Mouse (Mus musculus) monocyte, adult 2 months (primary cell): Measurements from ENCODE around the gene Fam192a.
A peak's percentile ranks its signal among the peaks of the same experiment; 100 is the strongest.

ENCODE experiments used
- DNase-seq, 2 experiments: peaks; one replicate each; pipeline ENCODE4 v3.0.0; 2022; ENCODE audit warnings: low spot score in 2 of 2, low read depth in 1 of 2

The Fam192a gene

DNA sequence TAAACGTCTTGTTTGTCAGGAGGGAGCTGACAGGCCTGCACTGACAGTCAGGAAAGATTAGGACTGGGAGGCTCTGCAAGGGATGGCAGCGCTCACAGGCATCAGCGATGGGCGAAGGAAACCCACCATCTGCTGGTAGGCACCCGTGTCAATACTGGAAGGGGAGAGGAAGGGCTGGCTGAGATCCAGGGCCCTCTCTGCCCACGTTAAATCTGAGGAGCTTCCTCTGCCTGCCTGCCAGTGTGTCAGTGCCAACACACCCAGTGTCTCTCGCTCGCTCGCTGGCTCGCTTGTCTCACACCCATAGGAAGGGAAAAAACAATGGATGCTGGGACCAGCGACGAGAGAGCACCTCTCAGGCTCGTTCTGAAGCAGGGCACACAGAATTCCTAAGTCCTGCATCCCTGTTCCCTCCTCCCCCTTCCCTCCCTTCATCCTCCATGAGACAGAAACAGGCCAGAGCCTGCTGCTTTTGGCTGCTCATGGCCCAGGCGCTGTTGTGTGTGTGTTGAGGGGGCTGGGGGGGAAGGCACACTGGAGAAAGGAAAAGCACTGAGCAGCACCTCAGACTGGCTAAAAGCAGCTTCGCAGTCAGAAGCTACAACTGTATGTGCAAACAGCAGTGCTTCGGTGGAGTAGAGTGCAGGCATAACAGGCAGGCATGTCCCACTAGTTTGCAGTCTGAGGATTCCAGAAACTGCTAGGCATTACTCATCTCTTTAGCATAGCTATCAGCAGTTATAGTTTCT is 27.5 kb downstream of the Fam192a start:
- DNase-seq: no peak

DNA sequence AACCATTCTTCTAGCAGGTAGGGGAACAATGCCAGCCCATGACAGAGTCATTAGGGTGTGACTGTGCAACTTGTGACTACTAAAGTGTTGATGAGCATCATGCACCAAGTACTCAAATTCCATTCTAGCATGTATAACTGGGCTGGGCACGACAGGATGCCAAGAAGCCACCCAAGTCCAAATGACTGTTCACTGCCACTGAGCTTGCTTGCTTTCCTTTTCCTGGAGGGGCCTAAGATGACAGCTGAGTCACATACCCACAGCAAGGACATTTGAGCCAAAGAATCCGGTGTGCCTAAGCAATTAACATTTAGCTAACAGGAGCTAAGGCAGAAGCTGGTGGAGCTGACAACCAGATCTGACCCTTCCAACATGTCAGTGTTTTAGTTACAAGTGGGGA is 29.9 kb downstream of the Fam192a start:
- no peak for DNase-seq

DNA sequence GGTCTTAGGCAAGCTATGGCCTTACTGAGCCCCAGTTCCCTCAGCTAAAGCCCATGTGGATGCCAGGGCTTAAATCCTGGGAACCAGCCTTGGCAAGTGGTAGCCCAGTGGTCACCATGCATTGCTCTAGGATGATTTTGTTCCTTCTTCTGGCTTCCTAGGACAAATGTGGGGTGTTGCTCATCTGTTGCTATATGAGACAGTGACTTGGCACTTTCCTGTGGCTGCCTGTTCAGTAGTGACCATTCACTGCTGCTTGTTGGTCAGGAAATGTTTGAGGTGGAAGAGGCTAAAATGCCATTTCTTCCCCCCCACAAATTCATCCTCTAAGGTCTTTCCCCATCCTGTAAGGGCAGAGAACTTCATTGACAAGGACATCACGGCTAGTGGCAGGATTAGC is 32.4 kb downstream of the Fam192a start:
- no peak for DNase-seq

DNA sequence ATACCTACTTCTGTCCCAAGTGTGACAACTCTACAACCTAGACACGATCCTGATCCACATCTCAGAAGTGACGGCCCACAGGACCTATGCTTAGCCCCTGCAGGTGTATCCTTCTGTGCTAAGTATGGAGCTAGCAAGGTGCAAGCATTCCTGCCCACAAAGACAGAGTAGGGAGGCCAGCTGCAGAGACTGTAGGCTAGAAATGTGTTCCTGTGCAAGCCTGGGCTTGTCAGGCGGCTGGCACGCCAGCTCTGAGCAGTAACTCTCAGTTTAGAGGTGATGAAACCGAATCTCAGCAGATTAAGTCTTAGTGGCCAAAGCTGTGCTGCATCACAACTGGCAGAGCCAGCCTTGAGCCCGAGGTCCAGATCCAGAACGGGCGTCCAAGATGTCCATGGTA is 33.7 kb downstream of the Fam192a start:
- DNase-seq: no peak

DNA sequence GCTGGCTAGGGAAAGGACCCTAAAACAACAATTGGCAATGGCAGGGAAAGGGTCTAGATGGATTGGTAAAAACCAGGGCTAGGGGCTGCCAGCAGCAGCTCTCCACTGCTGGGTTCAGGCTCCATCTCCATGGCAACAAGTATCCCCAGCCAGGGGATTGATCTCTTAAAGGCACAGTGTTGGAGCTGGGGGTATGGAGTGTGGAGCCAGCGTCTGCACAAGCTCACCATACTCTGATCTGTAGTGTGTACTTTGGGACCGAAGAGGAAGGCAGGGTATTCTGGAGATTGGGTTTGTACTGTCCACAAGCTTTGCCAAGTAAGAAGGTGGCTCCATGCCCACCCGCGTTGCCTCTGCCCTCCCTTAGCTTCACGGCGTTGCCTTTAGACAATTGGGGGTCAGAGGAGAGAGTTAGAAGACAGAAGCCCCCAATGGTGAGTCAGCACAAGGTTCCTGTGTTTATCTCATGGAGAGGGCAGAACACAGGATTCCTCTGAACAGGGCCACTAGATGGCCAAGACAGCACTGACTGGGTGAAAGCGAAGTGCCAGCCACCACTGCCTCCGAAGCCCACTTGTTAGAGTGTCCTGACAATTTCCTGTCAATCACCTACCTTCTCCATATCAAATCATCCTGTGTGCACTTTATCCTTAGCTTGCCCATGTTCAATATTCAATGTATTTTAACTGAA is 34.5 kb downstream of the Fam192a start:
- no peak for DNase-seq

DNA sequence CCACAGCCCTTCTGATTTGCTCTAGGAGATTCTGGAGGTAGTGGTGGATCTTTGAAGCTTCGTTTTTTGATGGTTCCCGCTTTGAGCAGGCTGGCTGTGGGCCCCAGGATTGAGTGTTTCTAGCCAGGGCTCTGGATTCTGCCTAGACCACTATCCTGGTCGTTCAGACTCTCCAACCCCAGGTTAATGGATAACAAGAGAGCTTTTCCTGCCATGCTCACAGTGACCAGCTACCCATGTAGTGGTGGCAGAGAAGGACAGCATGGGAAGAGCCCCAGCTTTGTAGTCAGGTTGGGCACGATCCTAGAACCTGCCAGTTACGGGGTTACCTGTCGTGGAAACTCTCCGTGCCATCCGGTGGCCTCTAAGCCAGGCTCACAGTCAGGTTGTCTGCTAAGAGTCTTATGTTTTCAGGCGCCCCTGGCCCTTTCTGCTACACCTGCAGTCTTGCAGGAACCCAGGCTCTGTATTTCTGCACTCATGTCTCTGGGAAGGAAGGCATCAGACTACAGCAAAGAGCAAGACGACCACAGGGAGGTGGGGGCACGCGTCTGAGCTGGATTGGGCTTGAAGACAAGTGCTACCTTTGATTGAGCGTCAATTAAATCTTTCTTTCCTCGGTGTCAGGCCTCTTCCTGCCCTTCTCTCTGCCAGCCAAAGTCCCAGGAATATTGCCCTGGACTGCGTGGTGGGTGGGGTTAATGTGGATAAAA is 35.2 kb downstream of the Fam192a start:
- DNase-seq: no peak

DNA sequence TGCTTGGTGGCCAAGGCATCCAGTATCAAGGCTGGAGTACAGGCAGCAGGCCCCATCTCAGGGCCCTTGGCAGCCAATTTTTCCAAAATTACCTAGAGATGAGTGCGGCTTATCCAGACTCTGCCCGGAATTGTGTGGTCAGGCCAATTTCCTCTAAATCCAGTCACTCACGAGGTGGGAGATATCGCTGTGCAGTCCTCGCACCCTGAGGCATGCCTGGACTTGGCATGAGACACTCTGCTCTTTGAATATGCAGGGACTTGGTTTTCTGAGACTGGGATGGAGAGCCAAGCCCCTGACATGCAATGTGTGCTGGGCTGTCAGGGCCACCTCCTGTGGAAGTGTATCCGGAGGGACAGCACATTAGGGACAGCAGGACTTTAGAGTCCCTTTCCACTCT is 35.8 kb downstream of the Fam192a start:
- DNase-seq: no peak

DNA sequence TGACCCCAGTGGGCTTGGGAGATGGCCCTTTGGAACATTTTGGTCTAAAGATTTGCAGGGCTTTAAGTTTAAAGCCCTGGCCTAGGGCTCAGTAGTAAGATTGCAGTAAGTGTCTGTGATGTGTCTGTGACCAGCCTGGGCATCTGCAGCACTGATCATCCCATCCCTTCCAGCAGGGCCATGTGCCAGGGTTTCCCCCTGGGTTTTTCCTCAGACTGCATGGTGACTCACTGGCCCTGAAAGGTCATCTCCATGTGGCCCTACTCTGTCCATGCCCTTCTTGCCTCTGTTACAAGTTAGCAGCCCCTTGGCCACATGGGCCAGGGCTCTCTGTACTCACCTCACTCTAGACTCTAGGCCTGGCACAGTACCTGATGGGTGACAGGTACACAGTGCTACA is 37.4 kb downstream of the Fam192a start:
- DNase-seq: no peak

DNA sequence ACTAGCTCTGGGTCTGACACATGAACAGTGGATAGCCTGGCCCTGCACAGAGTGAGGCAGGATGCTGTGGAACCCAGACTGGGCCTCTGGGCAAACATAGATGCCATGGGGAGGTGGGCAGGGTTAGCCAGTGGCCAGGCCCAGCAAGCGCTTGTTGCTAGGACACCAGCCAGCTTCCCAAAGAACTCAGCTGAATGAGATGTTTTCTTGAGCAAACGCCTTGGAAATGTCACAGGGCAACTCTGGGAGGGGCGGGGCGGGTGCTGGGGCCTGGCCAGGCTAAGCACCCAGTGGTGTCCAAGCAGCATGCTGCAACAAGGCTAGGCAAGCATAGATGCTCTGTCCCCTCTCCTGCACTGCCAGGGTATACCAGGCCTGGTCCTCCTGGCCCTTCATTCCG is 40.5 kb downstream of the Fam192a start:
- DNase-seq: no peak

DNA sequence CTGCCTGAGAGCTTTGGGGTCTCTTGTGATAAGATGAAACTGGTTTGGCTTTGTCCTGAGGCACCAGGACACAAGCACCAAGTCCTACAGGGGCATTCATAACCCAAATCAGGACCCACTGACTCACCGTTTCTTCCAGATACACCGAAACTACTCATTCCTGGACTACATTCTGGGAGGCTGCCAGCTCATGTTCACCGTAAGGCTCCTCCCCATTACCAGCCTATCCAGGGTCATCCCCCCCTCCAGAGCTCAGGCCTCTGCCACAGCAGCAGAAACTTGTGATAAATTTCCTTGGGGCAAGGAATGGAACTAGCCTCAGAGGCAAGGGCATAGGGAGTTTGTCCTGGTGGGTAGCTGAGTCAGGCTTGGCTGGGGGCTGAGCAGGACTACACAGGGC is 44.5 kb downstream of the Fam192a start:
- DNase-seq: no peak

DNA sequence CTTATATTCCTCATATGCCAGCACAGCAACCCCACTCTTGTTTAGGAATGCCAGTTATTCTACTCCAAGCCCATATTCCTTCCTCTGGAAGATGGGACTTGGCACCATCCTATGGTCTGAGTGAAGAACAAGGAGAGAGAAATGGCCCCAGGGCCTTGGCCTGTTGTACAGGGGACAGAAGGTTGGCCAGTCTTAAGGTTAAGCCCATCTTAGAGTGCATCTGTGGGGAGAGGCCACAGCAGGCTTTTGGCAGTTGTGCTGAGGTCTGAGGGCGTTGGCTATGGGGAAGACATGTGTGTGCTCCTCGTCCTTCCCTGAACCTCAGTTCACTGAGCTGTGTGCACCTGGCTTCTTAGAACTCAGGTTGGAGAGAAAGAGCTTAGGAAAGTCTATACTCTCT is 49.1 kb downstream of the Fam192a start:
- DNase-seq: no peak

DNA sequence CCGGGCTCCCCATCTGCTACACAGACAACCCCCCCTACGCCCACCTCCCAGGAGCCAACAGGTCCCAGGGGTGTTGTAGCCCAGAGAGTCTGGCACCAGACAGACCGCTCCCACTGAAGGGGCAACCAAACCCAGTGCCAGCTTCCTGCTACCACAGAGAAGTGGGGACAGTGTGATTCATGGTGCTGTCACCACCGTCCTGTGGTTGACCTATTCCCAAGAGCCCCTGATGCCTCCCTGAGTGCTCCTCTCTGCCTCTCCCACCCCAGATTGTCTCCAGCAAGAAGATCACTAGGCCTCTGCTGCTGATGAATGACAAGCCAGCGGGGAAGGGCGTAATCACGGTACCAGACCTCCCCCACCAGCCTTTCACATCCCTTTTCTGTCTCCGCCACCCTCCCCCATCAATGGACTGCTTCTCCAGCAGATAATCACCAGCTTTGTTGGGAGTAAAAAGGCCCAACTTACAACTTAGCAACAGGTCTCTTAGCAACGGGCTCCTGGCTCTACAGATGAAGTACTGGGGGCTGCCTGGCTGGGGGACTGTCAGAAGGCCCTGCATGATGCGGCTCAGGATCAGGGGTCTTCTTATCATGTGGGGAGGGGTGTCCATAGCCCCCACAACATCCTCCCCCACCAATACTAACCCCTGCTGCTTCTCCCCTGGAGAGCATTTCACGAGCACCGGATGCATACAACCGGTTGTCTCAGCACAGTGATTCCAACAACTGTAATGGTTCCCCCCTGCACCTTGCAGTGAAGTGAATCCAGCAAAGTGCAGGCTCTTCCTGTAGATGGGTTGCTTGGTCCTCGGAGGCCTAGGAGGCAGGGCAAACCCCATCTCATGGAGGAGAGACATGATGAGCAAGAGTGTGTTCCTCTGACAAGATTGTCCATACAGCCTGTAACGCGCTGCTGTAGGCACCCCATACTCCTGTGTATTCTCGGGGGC is 50.0 kb downstream of the Fam192a start:
- DNase-seq: peak; percentile 23 to 33

DNA sequence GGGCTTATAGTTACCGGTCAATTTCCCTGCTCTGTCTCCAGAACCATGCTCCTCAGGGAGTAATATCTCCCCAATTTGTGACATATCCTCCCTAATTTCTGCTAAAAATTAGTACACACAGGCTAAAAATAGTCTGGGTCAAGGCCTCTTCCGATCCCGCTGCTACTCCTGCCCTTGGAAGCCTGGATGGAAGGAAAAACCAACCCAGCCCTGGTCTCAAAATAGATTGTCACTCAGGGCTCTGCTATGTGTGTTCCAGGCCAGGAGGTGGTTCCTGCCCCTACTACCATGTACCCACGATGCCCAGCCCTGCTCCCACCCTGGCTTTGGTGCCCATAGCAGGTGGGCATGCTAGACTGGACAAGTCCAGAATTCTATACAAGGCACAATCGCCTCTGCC is 51.8 kb downstream of the Fam192a start:
- no peak for DNase-seq

DNA sequence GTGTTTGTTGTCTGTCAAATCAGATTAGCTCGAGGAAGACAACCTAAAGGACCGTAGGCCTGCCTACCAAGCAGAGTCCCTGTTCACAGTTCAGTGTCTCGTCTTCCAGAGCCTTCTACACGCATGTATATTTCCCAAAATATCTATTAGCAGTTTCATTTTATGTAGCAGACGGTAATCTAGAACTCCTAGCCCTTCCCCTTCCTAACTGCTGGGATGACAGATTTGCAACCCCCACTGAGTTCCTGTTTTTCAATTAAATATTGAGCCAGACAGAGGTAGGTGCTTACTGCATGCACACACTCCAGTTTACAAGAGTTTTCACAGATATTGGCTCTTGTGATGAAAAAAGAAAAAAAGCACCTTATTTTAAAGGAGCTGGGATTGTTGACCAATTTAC is 52.3 kb downstream of the Fam192a start:
- no peak for DNase-seq

DNA sequence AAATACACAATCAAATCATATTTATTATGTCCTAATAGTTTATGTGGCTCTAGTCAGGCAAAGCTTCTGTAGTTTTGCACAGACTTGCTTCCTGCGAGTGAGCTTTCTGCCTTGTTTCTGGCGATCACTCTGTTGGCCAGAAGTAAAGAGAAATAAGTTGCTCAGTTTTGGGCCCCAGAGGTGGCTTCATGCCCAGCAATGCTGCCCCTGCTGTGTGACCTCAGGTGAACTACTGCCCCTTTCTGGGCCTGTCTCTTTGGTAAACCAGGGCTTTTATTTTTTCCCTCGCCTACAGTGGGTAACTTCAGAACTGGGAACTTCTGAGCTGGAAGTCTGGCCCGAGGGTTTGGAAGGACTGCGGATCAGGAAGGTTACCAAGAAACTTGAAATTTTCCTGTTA is 52.8 kb downstream of the Fam192a start:
- DNase-seq: no peak

DNA sequence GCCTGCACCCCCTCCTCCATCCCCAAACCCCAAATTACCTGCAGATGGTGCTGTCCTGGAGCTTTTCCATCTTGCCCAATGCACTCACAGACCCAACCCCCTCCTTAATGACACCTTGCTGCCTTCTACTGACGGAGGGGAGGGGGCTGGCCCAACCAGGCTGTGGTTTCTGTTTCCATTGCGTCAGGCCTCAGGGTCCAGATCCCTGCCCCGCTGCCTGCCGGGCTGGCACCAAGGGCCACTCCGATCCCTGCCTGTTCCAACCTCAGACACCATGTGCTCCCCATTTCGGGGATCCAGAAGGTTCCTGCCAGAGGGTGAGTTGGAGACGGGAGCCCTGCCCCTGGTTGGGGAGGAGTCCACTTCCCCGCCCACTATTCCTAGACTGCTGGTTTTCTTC is 57.8 kb downstream of the Fam192a start:
- no peak for DNase-seq

DNA sequence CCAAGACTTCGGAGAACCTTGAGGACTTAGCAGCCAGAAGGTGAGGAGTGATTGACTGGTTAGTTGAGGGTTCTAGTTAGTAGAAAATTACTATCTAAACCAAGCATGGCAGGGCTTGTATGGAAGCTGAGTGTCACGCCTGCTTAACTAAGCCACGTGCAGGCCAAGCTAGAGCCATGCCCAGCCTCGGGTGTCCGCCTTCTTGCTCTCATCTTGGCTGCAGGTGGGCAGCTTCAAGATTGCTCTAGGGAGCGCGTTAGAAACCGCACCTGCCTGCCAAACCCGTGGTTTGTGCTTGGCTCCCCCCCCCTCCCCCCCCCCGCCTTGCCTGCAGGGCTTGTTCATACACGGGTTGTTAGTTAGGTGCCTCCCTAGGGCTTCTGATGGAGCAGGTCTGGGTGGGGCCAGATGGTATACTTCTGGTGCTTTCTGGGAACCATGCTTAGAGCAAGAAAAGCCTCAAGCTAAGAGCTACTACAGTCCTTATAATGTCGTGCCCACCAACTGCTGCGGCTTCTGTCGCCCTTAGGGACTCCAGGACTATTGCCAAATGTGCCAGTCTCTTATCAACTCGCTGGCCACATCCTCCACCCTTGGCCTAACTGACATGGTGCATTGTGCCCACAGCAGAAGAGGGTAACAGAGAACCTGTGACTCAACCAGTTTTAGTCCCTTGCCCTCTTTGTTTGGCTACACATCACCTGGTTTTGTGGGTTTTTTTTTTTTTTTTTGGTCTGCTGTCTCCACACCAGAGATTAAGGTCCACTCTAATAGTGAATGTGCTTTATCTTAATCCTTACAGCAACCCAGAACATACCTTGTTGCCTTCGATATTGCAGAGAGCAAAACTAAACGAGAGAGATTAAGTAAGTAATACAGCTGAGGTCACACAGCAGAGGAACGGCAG is 60.7 kb downstream of the Fam192a start:
- no peak for DNase-seq

DNA sequence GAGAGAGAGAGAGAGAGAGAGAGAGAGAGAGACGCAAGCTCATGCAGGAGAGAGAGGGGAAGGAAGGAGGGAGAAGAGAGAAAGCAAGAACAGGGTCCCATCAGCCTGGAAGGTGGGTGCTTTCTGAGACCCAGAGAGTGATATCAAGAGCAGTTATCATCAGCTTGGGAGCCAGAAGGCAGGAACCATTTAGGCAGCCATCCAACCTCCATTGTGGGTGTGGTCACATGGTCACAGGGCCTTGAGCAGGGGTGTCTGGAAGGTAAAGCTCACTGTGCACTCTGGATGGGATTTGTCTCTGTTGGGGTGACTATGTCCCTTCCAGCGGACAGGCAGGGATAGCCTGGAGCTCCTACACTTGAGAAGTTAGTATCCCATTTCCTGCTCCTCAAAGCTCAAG is 61.8 kb downstream of the Fam192a start:
- DNase-seq: no peak

DNA sequence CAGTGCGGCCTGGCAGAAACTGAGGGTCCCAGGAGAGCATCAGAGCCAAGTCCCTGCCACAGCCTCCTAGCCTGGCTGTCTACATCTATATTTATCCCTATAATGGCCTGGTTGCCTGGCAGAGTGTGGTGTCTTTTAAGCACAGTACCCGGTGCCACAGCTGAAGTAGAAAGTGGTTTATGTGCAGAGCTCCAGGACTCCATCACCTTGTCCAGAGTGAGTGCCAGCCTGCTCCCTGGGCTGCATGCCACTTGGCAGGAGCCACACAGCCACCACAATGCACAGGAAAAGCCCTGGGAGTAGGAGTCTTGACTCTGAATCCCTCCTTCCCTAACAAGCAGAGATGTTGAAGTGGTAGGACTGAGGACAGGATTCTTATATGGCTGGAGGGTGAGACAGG is 64.3 kb downstream of the Fam192a start:
- no peak for DNase-seq

DNA sequence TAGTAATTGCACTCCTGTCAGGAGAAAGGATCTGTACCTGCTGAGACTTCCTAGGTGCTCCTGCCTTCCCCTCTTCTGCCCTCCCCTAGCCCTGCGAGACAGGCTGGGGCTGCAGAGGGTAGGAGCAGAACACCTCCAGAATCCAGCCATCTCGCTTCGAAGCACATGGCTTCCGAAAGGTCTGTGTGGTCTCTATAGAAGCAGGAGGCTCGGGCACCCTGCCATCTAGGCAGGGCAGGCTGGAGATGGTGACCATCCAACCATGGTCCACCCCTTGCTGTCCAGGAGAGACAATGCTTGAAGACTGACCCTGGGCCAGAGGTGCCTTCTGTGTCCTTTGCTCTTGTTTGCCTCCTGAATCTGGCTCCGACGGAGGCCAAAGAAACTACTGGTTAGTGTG is 66.2 kb downstream of the Fam192a start:
- no peak for DNase-seq
